Mouse (Mus musculus) intestine, postnatal 0 days (tissue): Measurements from ENCODE around the gene Srsf2. TPM values are rescaled to one million over a fixed set of nuclear protein-coding genes. Genes with fewer than 3 reads are reported as not detected.
"Not testable (repeated sequence)": the region's sequence is repeated elsewhere in the genome, so short reads cannot be mapped to it uniquely, and the experiment has no call there.

Experiments used
- ATAC-seq: fragments of 200-750 bp; cut with Nextera tagmentation; 2 replicates; pipeline ENCODE4 v1.8.0; 2017; ENCODE audit warnings: mild to moderate bottlenecking, moderate TSS enrichment, moderate library complexity
- H3K27ac ChIP-seq: fragments of 300-500 bp; sonication (generic); 2 replicates; pipeline ENCODE4 v1.5.1; 2014; ENCODE audit warnings: mild to moderate bottlenecking, low read depth, low read length, moderate library complexity
- H3K27me3 ChIP-seq: fragments of 300-500 bp; sonication (generic); replicated peaks from 2 replicates; pipeline ENCODE4 v1.6.1; 2014; ENCODE audit warnings: low read length, mixed read lengths; ENCODE audit not compliant: control insufficient read depth, insufficient read depth
- H3K36me3 ChIP-seq: fragments of 300-500 bp; sonication (generic); 2 replicates; pipeline ENCODE4 v1.6.1; 2014; ENCODE audit warnings: mild to moderate bottlenecking, moderate library complexity; ENCODE audit not compliant: control insufficient read depth, insufficient read depth
- H3K4me1 ChIP-seq: fragments of 300-500 bp; sonication (generic); replicated peaks from 2 replicates; pipeline ENCODE4 v1.6.1; 2014; ENCODE audit warnings: antibody characterized with exemption, low read length, mixed read lengths; ENCODE audit not compliant: control insufficient read depth, insufficient read depth
- H3K4me2 ChIP-seq: fragments of 300-500 bp; sonication (generic); replicated peaks from 2 replicates; pipeline ENCODE4 v1.6.1; 2014; ENCODE audit warnings: low read depth, mild to moderate bottlenecking, moderate library complexity
- H3K4me3 ChIP-seq: fragments of 300-500 bp; sonication (generic); 2 replicates; pipeline ENCODE4 v1.5.1; 2014; ENCODE audit warnings: low read depth, low read length
- H3K9ac ChIP-seq: fragments of 300-500 bp; sonication (generic); 2 replicates; pipeline ENCODE4 v1.6.1; 2014; ENCODE audit warnings: mild to moderate bottlenecking, low read depth, low read length
- H3K9me3 ChIP-seq: fragments of 300-500 bp; sonication (generic); 2 replicates; pipeline ENCODE4 v1.6.1; 2016; ENCODE audit warnings: mixed run types; ENCODE audit not compliant: control insufficient read depth
- CTCF ChIP-seq: sonication (generic); IDR thresholded peaks from 2 replicates; pipeline ENCODE4 v1.5.1; 2016; ENCODE audit warnings: low read depth, mild to moderate bottlenecking, control low read depth, antibody characterized with exemption, moderate library complexity
- WGBS: fragments of 180-500 bp; shearing (Covaris S2); extraction: QIAGEN DNeasy Blood & Tissue Kit; methylation state at CpG from one replicate; pipeline ENCODE4 v1.1.7; 2014; 5-methylcytosine and 5-hydroxymethylcytosine counted together
- polyA plus RNA-seq: library from polyadenylated mRNA; unstranded; fragments of >200 nt; fragmentation: Nextera tagmentation; extraction: Ambion mirVana; gene quantifications from 2 replicates; pipeline ENCODE4 v1.2.1, GENCODE M21; 2015

Srsf2 gene
- polyA plus RNA-seq, 1 experiment from 2014 or later, result 354 TPM

- 42% methylated on average over 17 of the region's 17 CpGs for WGBS
- H3K9me3 ChIP-seq, result no peaks in the 10 kb centered on the region
- TF ChIP-seq CTCF, result no peak
- H3K4me3 ChIP-seq, result peak overlapping the region; percentile 75
- no peaks in the 10 kb centered on the region for H3K27me3 ChIP-seq
- peaks cover 4% of the 10 kb centered on the region for H3K4me1 ChIP-seq
- H3K4me2 ChIP-seq, result peak overlapping the region; percentile 83
- H3K27ac ChIP-seq, result peak overlapping the region; percentile 82
- ATAC-seq, result 0 out of 2 replicates have a peak, but pooled peaks have one; percentile 1
- peak overlapping the region; percentile 80 for H3K9ac ChIP-seq
- H3K36me3 ChIP-seq, result peaks cover 5% of the 10 kb centered on the region
These were observed 26.1 kb downstream of the Srsf2 start for GRCm38 (mm10) chr11:116826550-116827504.

DNA sequence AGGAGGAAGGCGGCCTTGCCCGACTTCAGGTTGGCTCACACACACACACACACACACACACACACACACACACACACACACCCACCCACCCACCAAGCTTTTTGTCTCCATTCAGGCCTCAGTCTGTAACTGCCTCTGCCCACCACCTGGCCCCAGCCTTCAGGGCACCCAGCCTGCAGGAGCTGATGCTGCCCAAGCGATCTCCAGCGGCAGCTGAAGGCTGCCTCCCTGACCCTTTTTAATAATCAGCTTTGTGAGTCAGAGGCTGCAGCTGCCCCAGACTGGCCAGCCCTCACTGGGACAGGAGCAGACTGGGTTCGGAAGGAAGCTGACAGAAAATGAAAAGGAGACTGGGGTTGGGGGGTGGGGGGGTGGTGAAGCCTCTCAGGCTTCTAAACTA is 27.7 kb downstream of the Srsf2 start:
- Histone ChIP-seq H3K9ac (no peak overlapping the region), H3K27ac (no peak overlapping the region), H3K9me3 (no peaks in the 10 kb centered on the region), H3K4me3 (no peak overlapping the region), H3K4me1 (peaks cover 8% of the 10 kb centered on the region), H3K27me3 (no peaks in the 10 kb centered on the region), H3K4me2 (peak overlapping the region; percentile 17; the same call in 1 of the 2 replicates), H3K36me3 (no peaks in the 10 kb centered on the region; the same call in 1 of the 2 replicates)
- WGBS, result 71% methylated on average over 5 of the region's 5 CpGs
- no peak for TF ChIP-seq CTCF
- no peak for ATAC-seq

DNA sequence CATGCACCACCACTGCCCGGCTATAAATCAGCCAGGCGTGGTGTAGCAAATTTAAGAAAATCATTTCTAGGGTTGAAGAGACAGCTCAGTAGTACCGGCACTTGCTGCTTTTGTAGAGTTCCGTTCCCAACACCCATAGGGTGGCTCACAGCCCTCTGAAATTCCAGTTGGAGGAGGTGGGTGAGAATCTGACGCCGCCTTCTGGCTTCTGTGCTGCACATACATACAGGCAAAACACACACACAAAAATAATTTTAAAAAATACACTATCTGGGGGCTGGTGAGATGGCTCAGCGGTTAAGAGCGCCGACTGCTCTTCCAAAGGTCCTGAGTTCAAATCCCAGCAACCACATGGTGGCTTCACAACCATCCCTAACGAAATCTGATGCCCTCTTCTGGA is 29.0 kb downstream of the Srsf2 start:
- not testable (repeated sequence) for H3K36me3 ChIP-seq, H3K27me3 ChIP-seq, H3K4me2 ChIP-seq, H3K4me1 ChIP-seq, H3K4me3 ChIP-seq, H3K27ac ChIP-seq, ATAC-seq, H3K9me3 ChIP-seq, H3K9ac ChIP-seq
- 98% methylated on average over 9 of the region's 10 CpGs for WGBS

- Histone ChIP-seq H3K4me1 (peaks cover 6% of the 10 kb centered on the region), H3K4me3 (no peak overlapping the region)
- WGBS, result 100% methylated on average over 2 of the region's 2 CpGs
These were observed 29.6 kb downstream of the Srsf2 start for GRCm38 (mm10) chr11:116823255-116823654.

GRCm38 (mm10) chr11:116822626-116823025 is 30.3 kb downstream of the Srsf2 start:
- WGBS, result 81% methylated on average over 10 of the region's 10 CpGs
- no peaks in the 10 kb centered on the region for H3K36me3 ChIP-seq
- H3K4me3 ChIP-seq, result no peak overlapping the region
- H3K9ac ChIP-seq, result no peak overlapping the region
- TF ChIP-seq CTCF, result no peak
- no peak overlapping the region for H3K27ac ChIP-seq
- peaks cover 7% of the 10 kb centered on the region; the same call in 1 of the 2 replicates for H3K4me1 ChIP-seq
- H3K27me3 ChIP-seq, result no peaks in the 10 kb centered on the region
- no peak for ATAC-seq
- H3K9me3 ChIP-seq, result no peaks in the 10 kb centered on the region
- H3K4me2 ChIP-seq, result no peak overlapping the region

More at GRCm38 (mm10) chr11:116823255-116823654, 29.6 kb downstream of the Srsf2 start:
- no peaks in the 10 kb centered on the region for H3K9me3 ChIP-seq
- TF ChIP-seq CTCF, result no peak
- no peak overlapping the region for H3K27ac ChIP-seq
- no peak for ATAC-seq
- H3K36me3 ChIP-seq, result no peaks in the 10 kb centered on the region
- no peak overlapping the region for H3K4me2 ChIP-seq
- no peak overlapping the region for H3K9ac ChIP-seq
- H3K27me3 ChIP-seq, result no peaks in the 10 kb centered on the region

GRCm38 (mm10) chr11:116822215-116822614 is 30.7 kb downstream of the Srsf2 start:
- H3K27me3 ChIP-seq, result no peaks in the 10 kb centered on the region
- H3K4me2 ChIP-seq, result no peak overlapping the region
- H3K9me3 ChIP-seq, result no peaks in the 10 kb centered on the region
- H3K36me3 ChIP-seq, result no peaks in the 10 kb centered on the region
- ATAC-seq, result no peak
- H3K4me1 ChIP-seq, result peaks cover 8% of the 10 kb centered on the region; the same call in 1 of the 2 replicates
- H3K9ac ChIP-seq, result no peak overlapping the region
- no peak for TF ChIP-seq CTCF
- WGBS, result 54% methylated on average over 10 of the region's 10 CpGs
- H3K27ac ChIP-seq, result no peak overlapping the region
- H3K4me3 ChIP-seq, result no peak overlapping the region
